Mouse (Mus musculus) regulatory T cell (primary cell): ENCODE results near the gene Mapk8ip3.

Source experiments
- in situ Hi-C: fragments of 300-600 bp; cut with MboI, MseI; formaldehyde crosslinking; loops from one replicate; pipeline ENCODE4 v1.15.1; 2025; ENCODE audit warnings: high pct_unique_total_duplicates

The Mapk8ip3 gene

DNA sequence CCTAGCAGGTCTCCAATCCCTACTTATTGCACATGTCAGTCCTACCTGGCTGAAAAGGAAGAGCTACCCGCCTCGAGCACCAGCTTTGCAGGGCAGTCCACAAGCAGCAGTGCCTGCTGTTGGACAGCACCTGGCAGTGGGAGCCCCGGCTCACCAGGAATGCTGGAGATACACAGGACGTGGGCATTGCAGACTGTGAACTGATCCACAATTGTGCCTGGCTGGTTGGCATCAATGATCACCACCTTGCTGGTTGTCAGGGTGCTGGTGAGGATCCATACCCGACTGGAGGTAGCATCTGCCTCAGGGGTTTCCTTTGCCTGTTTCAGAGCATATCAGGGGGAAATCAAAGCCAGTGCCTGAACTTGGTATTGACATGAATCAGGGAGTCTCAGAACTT is 34.7 kb downstream of the Mapk8ip3 start:
- in situ Hi-C loops, result no loop called here

DNA sequence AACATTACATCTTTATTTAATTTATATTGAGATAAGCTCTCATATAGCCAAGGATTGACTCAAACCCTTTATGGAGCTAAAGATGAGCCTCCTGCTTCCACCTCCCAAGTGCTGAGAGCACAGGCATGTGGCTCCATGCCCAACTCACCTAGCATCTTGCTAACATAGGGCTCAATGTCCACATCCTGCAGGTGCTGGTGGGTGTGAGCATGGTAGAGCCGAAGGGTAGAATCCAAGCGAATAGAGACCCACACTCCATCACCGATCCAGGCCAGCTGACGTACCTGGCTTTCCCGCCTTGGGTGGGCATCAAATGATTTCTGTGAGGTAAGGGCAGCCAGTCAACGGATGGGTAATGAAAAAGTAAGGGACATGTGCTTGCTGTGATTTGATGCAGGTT is 36.8 kb downstream of the Mapk8ip3 start:
- in situ Hi-C loops, result no loop called here

DNA sequence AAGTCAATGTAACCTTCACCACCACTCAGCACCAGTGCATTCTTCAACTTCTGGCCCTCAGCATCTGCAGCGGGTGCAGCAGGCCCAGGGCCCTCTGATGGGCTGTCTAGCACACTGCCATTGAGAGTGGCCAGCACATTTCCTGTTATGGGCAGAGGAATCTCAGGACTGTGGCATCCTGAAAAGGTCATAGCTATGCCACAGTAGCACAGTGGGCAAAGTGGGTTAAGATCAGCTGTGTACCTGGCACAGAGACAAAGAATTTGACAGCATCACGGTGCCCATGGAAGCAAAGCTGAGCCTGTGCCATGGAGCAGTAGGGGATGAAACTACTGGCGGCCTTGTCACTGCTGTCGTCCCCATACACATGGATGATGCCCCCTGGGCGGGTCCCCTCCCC is 37.6 kb downstream of the Mapk8ip3 start:
- in situ Hi-C loops, result no loop called here

DNA sequence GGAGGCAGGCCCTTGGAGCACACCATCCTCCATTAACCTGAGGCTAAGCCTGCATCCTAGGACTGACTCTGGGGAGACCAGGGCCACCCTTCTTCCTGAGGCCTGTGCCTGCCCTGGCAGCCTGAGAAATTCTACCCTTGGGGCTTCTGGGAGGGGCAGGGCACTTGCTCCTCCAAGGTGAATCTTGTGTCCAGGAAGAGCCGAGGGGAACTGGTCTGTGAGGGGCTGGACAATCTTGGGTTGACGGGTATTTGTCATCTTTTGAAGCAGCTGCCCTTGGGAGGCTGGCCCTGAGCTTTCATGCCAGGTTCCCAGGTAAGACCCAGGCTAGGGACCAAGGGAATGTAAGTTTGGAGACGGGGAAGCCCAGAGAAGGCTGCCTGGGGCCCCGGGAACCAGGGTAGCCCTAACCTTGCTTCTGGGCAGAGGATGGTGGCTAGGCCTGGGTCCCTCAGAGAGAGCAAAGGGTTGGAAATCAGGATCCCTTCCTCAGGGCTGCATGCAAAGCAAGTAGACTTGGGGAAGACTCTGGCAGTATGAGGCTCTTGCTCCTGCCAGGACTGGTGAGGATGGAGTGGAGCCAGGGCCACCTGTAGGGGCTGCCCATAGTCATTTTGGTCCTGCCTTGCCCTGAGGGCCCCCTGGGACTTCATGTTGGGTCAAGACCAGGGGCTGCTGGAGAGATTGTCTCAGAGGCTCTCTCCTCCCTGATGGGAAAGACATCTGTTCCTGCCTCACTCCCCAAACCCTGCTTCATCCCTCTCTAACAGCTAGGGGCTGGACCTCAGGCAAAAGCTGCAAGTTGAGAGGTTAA is 38.5 kb downstream of the Mapk8ip3 start:
- in situ Hi-C loops, result no loop called here

DNA sequence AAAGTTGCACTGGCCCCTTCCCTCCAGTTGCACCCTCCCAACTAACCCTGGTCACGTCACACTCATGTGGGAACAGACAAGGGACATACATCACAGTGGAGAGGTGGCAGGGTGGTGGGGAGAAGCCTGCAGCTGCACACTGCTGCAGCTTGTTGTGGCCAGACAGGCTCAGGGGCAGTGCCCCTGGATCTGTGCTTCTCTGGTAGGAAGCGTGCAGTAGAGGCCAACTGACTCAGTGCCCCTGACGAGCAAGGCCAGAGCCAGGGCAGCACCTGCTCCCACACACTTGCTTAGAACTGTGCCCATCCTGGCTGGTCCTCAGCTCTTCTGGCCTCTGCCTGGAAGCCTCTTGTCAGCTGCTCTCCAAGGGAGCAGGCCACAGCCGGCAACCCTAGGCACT is 39.2 kb downstream of the Mapk8ip3 start:
- in situ Hi-C loops, result no loop called here

DNA sequence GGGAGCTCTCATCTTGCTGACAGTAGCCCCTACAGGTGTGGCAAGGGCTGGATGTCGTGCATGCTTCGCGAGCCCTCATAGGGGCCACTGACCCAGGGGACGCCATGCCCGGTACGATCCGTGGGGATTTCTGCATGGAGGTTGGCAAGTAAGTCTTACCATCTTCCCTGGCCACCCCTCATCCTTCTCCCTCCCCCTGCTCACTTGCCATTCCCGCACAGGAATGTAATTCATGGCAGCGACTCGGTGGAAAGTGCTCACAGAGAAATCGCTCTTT is 39.8 kb downstream of the Mapk8ip3 start:
- in situ Hi-C loops, result no loop called here

DNA sequence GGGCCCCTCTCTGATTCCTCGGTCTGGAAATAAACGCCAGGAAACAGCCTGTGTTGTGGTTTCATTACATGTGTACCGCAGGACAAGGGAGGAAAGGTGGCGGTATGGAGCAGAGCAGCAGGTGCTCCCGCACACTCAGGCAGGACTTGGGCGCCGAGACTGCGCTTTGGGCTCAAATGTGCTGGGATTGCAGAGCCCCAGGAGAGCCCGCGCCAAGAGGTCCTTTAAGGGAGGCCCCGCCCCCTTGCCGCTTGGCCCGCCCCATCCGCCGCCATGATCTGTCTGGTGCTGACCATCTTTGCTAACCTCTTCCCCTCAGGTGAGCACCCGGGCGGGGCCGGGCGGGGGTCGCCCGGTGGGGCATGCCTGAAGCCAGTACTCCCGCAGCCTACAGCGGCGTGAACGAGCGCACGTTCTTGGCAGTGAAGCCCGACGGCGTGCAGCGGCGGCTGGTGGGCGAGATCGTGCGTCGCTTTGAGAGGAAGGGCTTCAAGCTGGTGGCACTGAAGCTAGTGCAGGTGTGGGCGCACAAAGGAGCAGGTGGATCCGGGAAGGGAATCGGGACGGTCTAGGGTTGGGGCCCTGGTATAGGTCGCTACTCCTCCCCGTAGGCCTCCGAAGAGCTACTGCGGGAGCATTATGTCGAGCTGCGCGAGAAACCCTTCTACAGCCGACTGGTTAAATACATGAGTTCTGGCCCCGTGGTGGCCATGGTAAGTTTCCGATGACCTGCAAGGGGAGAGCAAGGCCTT is 40.4 kb downstream of the Mapk8ip3 start, which contains the start of gene Nme3:
Gene Nme3, plus strand, starts transcription at position 260 of the 752 bp plus-strand sequence.
- in situ Hi-C loops, result no loop called here

- in situ Hi-C loops, result no loop called here
Observed at GRCm38 (mm10) chr17:24895571-24896240, 41.1 kb downstream of the Mapk8ip3 start.

- in situ Hi-C loops, result loop anchor here (5.0 kb wide), 1 partner anchor 43 kb away; the partner anchor contains the start of gene Fahd1
Observed at GRCm38 (mm10) chr17:24894995-24895547, 41.7 kb downstream of the Mapk8ip3 start, which contains the start of the genes Eme2 and Mrps34. Eme2 (minus strand) TSS chr17:24895087. Mrps34 (plus strand) TSS chr17:24895116.

DNA sequence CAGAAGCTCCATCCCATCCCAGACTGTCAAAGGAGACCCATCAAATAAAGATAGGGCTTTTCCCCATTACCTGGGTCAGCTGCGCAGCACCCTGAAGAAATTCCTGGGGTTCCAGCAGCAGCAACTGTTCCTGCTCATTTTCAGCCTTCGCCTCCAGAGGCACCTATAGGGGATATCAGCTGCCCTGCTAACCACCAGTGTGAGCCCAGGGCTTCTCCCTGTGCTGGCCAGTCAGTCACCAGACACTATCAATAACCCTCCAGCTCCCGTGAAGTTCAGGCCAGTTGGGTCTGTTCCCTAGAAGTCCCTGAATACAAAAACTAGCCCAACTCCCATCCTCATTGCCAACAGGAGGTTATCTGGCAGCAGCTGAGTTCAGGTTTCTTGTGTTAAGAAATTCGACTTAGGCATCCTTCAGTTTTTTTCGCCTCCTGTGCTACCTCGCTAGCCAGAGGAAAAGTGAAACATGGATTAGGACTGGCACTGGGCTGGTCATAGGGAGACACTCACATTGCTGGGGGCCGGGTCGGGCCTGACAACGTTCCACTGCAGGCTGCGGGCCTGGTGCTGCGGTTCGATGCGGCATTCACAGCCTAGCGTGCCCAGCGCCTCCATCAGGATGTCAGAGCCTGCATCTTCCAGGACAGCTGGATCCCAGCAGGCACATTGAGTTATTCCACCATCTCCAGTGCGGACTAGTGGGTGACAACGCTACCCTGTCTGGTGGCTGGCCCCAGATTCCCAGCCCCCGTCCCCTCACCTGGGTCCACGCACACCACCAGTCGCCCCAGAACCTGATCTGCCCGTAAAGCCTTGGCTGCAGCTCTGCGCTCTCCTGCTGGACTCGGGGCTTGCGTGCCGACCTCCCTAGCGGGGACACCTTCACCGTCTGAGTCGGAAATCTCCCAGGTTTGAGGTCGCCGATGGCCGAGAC is 42.4 kb downstream of the Mapk8ip3 start:
- in situ Hi-C loops, result loop anchor here (5.0 kb wide), 1 partner anchor 42 kb away; the partner anchor contains the start of gene Fahd1

GRCm38 (mm10) chr17:24893276-24893675 is 43.5 kb downstream of the Mapk8ip3 start:
- in situ Hi-C loops, result loop anchor here (5.0 kb wide), 1 partner anchor 41 kb away; the partner anchor contains the start of gene Fahd1

GRCm38 (mm10) chr17:24892785-24893184 is 44.0 kb downstream of the Mapk8ip3 start:
- in situ Hi-C loops, result loop anchor here (5.0 kb wide), 1 partner anchor 40 kb away; the partner anchor contains the start of gene Fahd1

DNA sequence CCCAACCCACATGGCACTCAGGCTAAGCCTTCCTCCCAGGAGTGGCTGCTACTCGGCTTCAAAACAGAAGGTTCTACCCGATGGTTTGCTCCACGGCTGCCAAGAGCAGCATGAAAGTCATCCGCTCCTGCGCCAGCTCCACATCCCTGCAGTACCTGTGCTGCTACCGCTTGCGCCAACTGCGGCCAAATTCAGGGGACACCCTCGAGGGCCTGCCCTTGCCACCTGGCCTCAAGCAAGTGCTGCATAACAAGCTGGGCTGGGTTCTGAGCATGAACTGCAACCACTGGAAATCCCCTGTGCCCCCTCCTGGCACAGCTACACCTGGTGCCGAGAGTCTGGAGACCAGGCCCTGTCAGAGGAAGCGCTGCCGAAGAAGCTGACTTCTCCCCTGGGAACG is 45.5 kb downstream of the Mapk8ip3 start:
- in situ Hi-C loops, result loop anchor here (5.0 kb wide), 1 partner anchor 39 kb away; the partner anchor contains the start of gene Fahd1

- in situ Hi-C loops, result loop anchor here (5.0 kb wide), 1 partner anchor 38 kb away; the partner anchor contains the start of gene Fahd1
Observed at GRCm38 (mm10) chr17:24890151-24891092, 46.4 kb downstream of the Mapk8ip3 start.

DNA sequence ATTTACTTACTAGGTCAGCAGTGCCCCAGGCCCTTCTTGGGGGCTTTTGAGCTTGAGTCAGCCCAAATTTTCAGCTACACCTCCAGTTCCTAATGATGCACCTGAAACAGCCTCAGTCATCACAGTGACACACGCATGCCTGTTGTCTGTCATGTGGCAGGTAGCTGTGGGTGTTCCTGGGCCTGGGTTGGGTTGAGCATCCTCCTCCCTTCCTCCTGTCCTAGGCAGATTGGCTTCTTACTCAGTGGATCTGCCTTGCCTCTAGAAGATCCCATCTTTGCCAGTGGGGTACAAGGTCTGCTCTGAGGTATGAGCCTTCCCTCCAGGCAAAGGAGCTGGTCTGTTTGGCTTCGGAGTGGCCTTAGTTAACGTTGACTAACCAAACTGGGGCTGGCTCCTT is 47.9 kb downstream of the Mapk8ip3 start:
- in situ Hi-C loops, result no loop called here

- in situ Hi-C loops, result no loop called here
Observed at GRCm38 (mm10) chr17:24887291-24888080, 49.3 kb downstream of the Mapk8ip3 start.

DNA sequence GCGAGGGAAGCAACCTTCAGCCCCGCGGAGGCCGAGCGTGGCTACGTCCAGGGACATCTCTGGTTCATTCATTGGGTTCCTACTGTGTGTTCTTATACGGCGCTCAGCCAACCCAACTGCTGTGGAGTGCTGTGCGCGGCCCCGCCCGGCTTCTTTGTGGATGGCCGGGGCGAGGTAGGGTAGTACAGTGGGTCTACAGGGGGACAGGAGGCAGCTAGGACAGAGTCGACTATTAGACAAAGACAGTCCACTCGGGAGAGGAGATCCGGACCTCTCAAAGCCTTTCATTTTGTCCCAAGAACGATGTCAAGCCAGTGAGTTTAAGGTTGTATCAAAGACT is 49.9 kb downstream of the Mapk8ip3 start:
- in situ Hi-C loops, result no loop called here

GRCm38 (mm10) chr17:24886134-24886931 is 50.4 kb downstream of the Mapk8ip3 start, which contains the start of the genes Nubp2 and Spsb3:
Nubp2 (minus strand) TSS chr17:24886349.
Spsb3 (plus strand) TSS chr17:24886643.
- in situ Hi-C loops, result no loop called here
